Mouse (Mus musculus) limb, embryonic 12.5 days (tissue): Measurements from ENCODE around the gene Syne2. TPM values are rescaled to one million over a fixed set of nuclear protein-coding genes. Genes with fewer than 3 reads are reported as not detected.

Experiments
- ATAC-seq: fragments of 200-750 bp; cut with Nextera tagmentation; 2 replicates; pipeline ENCODE4 v1.8.0; 2017; ENCODE audit warnings: low read depth, moderate TSS enrichment; ENCODE audit not compliant: insufficient number of reproducible peaks, insufficient read depth, low FRiP score, low TSS enrichment
- H3K27ac ChIP-seq: fragments of 300-500 bp; sonication (generic); 2 replicates; pipeline ENCODE4 v1.5.1; 2016; ENCODE audit warnings: mild to moderate bottlenecking, moderate library complexity
- H3K27me3 ChIP-seq: fragments of 300-500 bp; sonication (generic); 2 replicates; pipeline ENCODE4 v1.6.1; 2016; ENCODE audit warnings: mild to moderate bottlenecking, moderate library complexity
- H3K36me3 ChIP-seq: fragments of 300-500 bp; sonication (generic); 2 replicates; pipeline ENCODE4 v1.6.1; 2016; ENCODE audit warnings: mild to moderate bottlenecking, moderate library complexity
- H3K4me1 ChIP-seq: fragments of 300-500 bp; sonication (generic); replicated peaks from 2 replicates; pipeline ENCODE4 v1.6.1; 2016
- H3K4me2 ChIP-seq: fragments of 300-500 bp; sonication (generic); 2 replicates; pipeline ENCODE4 v1.6.1; 2016; ENCODE audit warnings: mild to moderate bottlenecking, moderate library complexity
- H3K4me3 ChIP-seq: fragments of 300-500 bp; sonication (generic); replicated peaks from 2 replicates; pipeline ENCODE4 v1.5.1; 2016; ENCODE audit warnings: mild to moderate bottlenecking
- H3K9ac ChIP-seq: fragments of 300-500 bp; sonication (generic); replicated peaks from 2 replicates; pipeline ENCODE4 v1.6.1; 2016; ENCODE audit warnings: mild to moderate bottlenecking, moderate library complexity
- H3K9me3 ChIP-seq: fragments of 300-500 bp; sonication (generic); 2 replicates; pipeline ENCODE4 v1.6.1; 2016; ENCODE audit warnings: mild to moderate bottlenecking, moderate library complexity
- WGBS: fragments of 180-500 bp; shearing (Covaris S2); methylation state at CpG from one replicate; pipeline ENCODE4 v1.1.7; 2016; 5-methylcytosine and 5-hydroxymethylcytosine counted together
- polyA plus RNA-seq: library from polyadenylated mRNA; unstranded; fragments of >200 nt; fragmentation: Nextera tagmentation; extraction: Ambion mirVana; gene quantifications from 2 replicates; pipeline ENCODE4 v1.2.1, GENCODE M21; 2016

The Syne2 gene
- polyA plus RNA-seq, 1 experiment from 2014 or later, result 119 TPM

GRCm38 (mm10) chr12:75873546-75874235 is 55.8 kb downstream of the Syne2 start:
- H3K4me3 ChIP-seq, result no peak overlapping the region
- H3K9ac ChIP-seq, result 0 out of 2 replicates have a peak overlapping the region, but pooled peaks have one; percentile 1
- H3K4me1 ChIP-seq, result peaks cover 42% of the 10 kb centered on the region
- peak overlapping the region; percentile 42 for H3K4me2 ChIP-seq
- ATAC-seq, result 0 out of 2 replicates have a peak, but pooled peaks have one; percentile 21
- H3K9me3 ChIP-seq, result no peaks in the 10 kb centered on the region
- 35% methylated on average over 9 of the region's 9 CpGs for WGBS
- no peaks in the 10 kb centered on the region for H3K27me3 ChIP-seq
- H3K36me3 ChIP-seq, result no peaks in the 10 kb centered on the region; the same call in 1 of the 2 replicates
- peak overlapping the region; percentile 79 for H3K27ac ChIP-seq

- H3K4me3 ChIP-seq, result no peak overlapping the region
Observed at GRCm38 (mm10) chr12:75874287-75874994, 56.5 kb downstream of the Syne2 start.

DNA sequence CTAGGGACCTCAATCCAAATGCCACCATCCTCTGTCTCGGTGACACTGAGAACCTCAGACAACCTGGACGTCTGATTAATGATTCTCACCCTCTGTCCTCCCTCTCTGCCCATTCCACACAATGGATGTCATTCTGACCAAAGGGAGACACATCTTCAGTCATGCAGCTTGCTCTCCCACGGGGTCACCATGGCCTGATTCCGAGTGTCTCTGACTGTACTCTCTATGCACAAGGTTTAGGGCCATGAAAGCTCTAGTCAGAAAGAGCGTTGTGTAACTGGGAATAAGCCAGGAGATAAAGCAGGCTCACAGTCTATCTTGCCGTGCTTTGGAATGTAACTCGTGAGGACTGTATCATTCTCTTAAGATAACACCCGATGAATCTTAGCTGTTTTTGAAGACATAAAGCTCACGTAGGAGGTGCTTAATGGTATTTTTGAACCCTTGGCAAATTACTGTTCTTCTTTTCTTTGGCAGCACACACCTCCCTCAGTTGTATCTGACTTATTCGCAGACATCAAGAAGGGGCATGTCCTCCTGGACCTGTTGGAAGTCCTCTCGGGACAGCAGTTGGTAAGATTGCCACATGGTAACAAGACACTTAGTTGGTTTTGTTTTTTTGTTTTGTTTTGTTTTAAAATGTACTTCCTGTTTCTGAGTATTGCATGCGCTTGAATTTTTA is 61.8 kb downstream of the Syne2 start:
- H3K36me3 ChIP-seq, result peaks cover 41% of the 10 kb centered on the region
- ATAC-seq, result no peak
- H3K4me2 ChIP-seq, result no peak overlapping the region
- no peak overlapping the region for H3K4me3 ChIP-seq
- peaks cover 10% of the 10 kb centered on the region for H3K4me1 ChIP-seq
- WGBS, result 88% methylated on average over 12 of the region's 12 CpGs
- H3K9me3 ChIP-seq, result no peaks in the 10 kb centered on the region
- H3K27me3 ChIP-seq, result no peaks in the 10 kb centered on the region
- H3K9ac ChIP-seq, result no peak overlapping the region
- no peak overlapping the region for H3K27ac ChIP-seq

More at GRCm38 (mm10) chr12:75874287-75874994, 56.5 kb downstream of the Syne2 start:
- ATAC-seq, result no peak; the same call in 1 of the 2 replicates
- peaks cover 35% of the 10 kb centered on the region for H3K4me1 ChIP-seq
- 0 out of 2 replicates have a peak overlapping the region, but pooled peaks have one; percentile 1 for H3K9ac ChIP-seq
- WGBS, result 26% methylated on average over 12 of the region's 12 CpGs
- H3K36me3 ChIP-seq, result peaks cover 5% of the 10 kb centered on the region; the same call in 1 of the 2 replicates
- no peaks in the 10 kb centered on the region for H3K27me3 ChIP-seq
- peak overlapping the region; percentile 42 for H3K4me2 ChIP-seq
- H3K27ac ChIP-seq, result peak overlapping the region; percentile 79
- H3K9me3 ChIP-seq, result no peaks in the 10 kb centered on the region

DNA sequence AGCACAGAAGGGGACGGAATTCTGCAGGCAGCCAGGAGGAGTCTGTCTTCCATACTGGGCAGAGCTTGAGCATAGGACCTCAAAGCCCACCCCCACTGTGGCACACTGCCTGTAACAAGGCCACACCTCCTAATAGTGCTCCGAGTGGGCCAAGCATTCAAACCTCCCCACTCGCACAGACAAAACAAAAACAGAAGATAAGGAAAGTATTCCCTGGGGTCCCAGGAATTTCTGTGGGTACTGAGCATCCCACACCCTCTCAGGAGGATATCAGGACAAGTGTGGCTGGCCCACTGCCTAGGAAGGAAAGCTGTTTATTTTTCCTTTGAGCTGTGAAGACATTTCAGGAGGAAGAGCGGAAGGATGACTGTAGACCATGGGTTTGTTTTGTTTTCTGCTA is 63.6 kb downstream of the Syne2 start:
- no peak overlapping the region for H3K9ac ChIP-seq
- H3K4me2 ChIP-seq, result no peak overlapping the region
- H3K4me1 ChIP-seq, result no peaks in the 10 kb centered on the region
- no peaks in the 10 kb centered on the region for H3K27me3 ChIP-seq
- 75% methylated on average over 4 of the region's 4 CpGs for WGBS
- H3K27ac ChIP-seq, result no peak overlapping the region
- no peaks in the 10 kb centered on the region for H3K9me3 ChIP-seq
- H3K36me3 ChIP-seq, result peaks cover 46% of the 10 kb centered on the region
- no peak overlapping the region for H3K4me3 ChIP-seq
- ATAC-seq, result no peak

GRCm38 (mm10) chr12:75886161-75886560 is 68.2 kb downstream of the Syne2 start:
- 72% methylated on average over 7 of the region's 7 CpGs for WGBS
- H3K27ac ChIP-seq, result no peak overlapping the region
- no peaks in the 10 kb centered on the region for H3K9me3 ChIP-seq
- no peak overlapping the region for H3K4me2 ChIP-seq
- H3K36me3 ChIP-seq, result peaks cover 63% of the 10 kb centered on the region
- H3K9ac ChIP-seq, result no peak overlapping the region
- ATAC-seq, result no peak
- H3K4me3 ChIP-seq, result no peak overlapping the region
- no peaks in the 10 kb centered on the region for H3K27me3 ChIP-seq
- no peaks in the 10 kb centered on the region for H3K4me1 ChIP-seq

DNA sequence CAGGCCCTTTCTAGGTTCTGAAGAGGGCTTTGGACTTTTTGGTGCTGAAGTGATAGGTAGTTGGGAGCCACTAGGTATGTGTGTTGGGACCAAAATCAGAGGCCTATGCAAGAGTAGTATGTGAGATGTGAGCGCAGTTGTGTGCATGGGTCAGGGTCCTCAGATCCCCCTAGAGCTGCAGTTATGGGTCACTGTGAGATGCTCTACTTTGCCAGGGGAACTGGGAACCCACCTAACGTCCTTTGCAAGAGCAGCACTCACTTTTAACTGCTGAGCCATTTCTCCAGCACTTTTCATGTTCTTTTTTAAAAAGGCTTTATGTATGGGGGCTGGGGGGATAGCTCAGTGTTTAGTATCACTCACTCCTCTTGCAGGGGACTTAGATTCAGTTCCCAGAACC is 69.0 kb downstream of the Syne2 start:
- no peaks in the 10 kb centered on the region for H3K4me1 ChIP-seq
- ATAC-seq, result no peak
- H3K36me3 ChIP-seq, result peaks cover 61% of the 10 kb centered on the region
- H3K9ac ChIP-seq, result no peak overlapping the region
- H3K4me2 ChIP-seq, result no peak overlapping the region
- 80% methylated on average over 2 of the region's 2 CpGs for WGBS
- no peaks in the 10 kb centered on the region for H3K27me3 ChIP-seq
- H3K9me3 ChIP-seq, result no peaks in the 10 kb centered on the region
- no peak overlapping the region for H3K4me3 ChIP-seq
- no peak overlapping the region for H3K27ac ChIP-seq

DNA sequence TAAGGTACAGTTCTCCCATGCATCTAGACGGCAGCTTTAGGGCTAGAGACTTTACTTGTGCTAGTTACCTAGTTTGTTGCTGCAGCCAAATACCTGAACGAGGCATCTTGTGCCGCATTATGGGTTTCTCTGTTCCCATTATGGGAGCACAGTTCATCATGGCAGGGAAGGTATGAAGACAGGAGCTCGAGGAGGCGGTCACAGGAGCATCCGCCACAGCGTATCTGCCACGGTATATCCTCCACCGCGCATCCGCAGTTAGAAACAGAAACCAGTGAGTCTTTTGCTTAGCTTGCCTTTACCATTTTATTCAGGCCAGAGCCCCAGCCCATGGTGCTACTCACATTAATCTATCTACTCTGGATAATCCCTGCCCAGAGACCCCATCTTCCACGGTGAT is 70.8 kb downstream of the Syne2 start:
- H3K36me3 ChIP-seq, result peaks cover 71% of the 10 kb centered on the region
- no peak overlapping the region for H3K4me2 ChIP-seq
- H3K9ac ChIP-seq, result no peak overlapping the region
- H3K4me1 ChIP-seq, result no peaks in the 10 kb centered on the region
- 94% methylated on average over 12 of the region's 12 CpGs for WGBS
- no peak for ATAC-seq
- H3K4me3 ChIP-seq, result no peak overlapping the region
- no peak overlapping the region for H3K27ac ChIP-seq
- H3K27me3 ChIP-seq, result no peaks in the 10 kb centered on the region
- H3K9me3 ChIP-seq, result no peaks in the 10 kb centered on the region

- H3K36me3 ChIP-seq, result peaks cover 67% of the 10 kb centered on the region
- H3K4me3 ChIP-seq, result no peak overlapping the region
- H3K27me3 ChIP-seq, result no peaks in the 10 kb centered on the region
- WGBS, result 93% methylated on average over 5 of the region's 5 CpGs
- ATAC-seq, result no peak
- no peaks in the 10 kb centered on the region for H3K4me1 ChIP-seq
- H3K9ac ChIP-seq, result no peak overlapping the region
- no peaks in the 10 kb centered on the region for H3K9me3 ChIP-seq
- H3K27ac ChIP-seq, result no peak overlapping the region
- H3K4me2 ChIP-seq, result no peak overlapping the region
Observed at GRCm38 (mm10) chr12:75891206-75891605, 73.3 kb downstream of the Syne2 start.

DNA sequence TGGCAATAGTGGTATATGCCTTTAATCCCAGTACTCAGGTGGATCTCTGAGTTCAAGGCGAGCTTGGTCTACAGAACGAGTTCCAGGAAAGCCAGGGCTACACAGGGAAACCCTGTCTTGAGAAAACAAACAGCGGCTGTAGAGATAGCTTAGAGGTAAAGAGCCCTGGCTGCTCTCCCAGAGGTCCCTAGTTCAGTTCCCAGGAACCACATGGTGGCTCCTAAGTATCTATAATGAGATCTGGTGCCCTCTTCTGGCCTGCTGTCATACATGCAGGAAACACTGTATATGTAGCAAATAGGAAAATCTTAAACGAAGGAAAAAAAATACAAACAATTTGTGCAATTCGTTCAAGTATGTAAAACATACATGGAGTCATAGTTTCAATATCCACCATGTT is 75.5 kb downstream of the Syne2 start:
- Histone ChIP-seq H3K27me3 (no peaks in the 10 kb centered on the region), H3K27ac (no peak overlapping the region), H3K9me3 (no peaks in the 10 kb centered on the region), H3K4me3 (no peak overlapping the region), H3K4me1 (no peaks in the 10 kb centered on the region), H3K9ac (no peak overlapping the region), H3K36me3 (peaks cover 72% of the 10 kb centered on the region), H3K4me2 (no peak overlapping the region)
- no peak for ATAC-seq
- WGBS, result 80% methylated on average over 5 of the region's 5 CpGs

- H3K4me1 ChIP-seq, result no peaks in the 10 kb centered on the region
- H3K27me3 ChIP-seq, result no peaks in the 10 kb centered on the region
- no peak overlapping the region for H3K9ac ChIP-seq
- no peak for ATAC-seq
- WGBS, result 76% methylated on average over 9 of the region's 9 CpGs
- H3K4me3 ChIP-seq, result no peak overlapping the region
- H3K9me3 ChIP-seq, result no peaks in the 10 kb centered on the region
- no peak overlapping the region for H3K4me2 ChIP-seq
- H3K27ac ChIP-seq, result no peak overlapping the region
- H3K36me3 ChIP-seq, result peaks cover 72% of the 10 kb centered on the region
Observed at GRCm38 (mm10) chr12:75894316-75894997, 76.5 kb downstream of the Syne2 start.

DNA sequence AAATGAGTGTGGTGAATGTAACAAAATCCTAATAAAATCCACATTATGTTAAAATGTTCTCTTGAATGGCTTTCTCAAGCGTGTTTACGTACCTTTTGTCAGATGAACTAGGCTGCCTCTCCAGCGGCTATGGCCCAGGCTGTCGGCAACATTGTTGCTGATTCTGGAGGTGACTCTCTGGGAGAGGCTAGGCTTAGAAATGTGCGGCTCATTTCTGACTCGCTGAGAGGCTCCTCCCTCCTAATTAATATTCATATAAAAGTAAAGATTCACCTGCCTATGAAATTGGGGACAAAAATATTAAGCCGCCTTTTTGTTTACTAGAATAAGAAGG is 77.0 kb downstream of the Syne2 start:
- no peak for ATAC-seq
- H3K4me2 ChIP-seq, result no peak overlapping the region
- no peak overlapping the region for H3K27ac ChIP-seq
- H3K27me3 ChIP-seq, result no peaks in the 10 kb centered on the region
- no peak overlapping the region for H3K4me3 ChIP-seq
- H3K9me3 ChIP-seq, result no peaks in the 10 kb centered on the region
- peaks cover 72% of the 10 kb centered on the region for H3K36me3 ChIP-seq
- no peak overlapping the region for H3K9ac ChIP-seq
- WGBS, result 78% methylated on average over 7 of the region's 7 CpGs
- no peaks in the 10 kb centered on the region for H3K4me1 ChIP-seq
